Mouse (Mus musculus) cerebellum, adult 11 months (tissue): ENCODE measurements around the gene Ppp1r9a.

Experiments
- DNase-seq: peaks from one replicate; pipeline ENCODE4 v3.0.0; 2022

The Ppp1r9a gene

DNA sequence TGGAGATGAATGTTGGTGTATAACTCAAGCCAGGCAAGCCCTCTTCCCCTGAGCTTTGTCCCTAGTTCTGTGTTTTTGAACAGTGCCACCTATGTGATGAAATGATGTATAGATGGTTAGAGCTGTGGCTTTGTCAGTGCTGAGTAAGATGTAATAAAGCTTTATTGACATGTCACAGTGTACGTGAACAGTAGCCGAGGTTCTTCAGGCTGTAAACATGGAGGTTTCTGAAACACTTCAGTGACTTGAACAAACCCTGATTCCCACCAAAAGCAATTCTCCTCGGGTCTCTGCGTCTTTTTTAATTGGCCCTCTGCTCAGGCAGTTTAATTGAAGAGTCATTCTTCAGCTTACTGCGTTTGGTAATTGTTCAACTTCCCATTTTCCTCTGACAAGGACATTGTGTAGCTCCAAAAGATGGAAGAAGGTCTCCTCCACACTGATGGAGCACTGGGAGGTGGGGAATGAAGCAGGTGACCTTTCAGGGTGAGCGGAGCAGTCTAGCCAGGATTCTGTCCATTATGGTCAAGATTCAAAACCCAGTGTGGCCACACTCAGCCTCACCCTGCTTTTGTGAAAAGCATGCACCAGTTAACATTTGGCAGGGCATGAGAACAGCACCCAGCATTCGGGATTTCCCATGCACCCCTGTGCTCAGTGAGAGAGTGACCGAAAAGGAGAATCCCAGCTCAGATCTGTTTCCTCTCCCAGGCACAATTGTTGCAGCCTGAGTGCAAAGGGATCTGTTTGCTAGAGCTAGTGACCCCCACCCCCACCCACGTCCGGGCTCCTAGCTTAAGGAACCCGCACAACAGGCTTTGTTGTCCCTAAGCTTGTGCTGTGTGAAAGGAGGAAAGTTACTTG, 108.1 kb downstream of the Ppp1r9a start:
- no peak for DNase-seq

DNA sequence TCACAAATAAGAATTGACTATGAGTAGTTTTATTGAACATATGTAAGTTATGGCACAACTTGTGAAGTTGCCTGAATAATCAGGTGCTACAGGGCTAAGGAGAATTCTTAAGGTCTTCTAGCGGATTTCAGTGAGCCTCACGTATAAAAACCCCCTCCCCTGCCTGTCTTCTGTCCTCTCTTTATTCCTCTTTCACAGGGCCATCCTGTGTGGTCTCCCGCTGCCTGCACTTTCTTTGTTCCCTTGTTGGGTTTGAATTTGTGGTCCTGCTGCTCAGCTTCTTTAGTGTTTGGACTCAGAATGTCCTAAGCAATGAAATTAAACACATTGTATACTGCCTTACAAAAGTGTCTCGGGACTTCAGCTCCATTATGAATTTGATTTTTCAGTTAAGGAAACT, 110.1 kb downstream of the Ppp1r9a start:
- no peak for DNase-seq

DNA sequence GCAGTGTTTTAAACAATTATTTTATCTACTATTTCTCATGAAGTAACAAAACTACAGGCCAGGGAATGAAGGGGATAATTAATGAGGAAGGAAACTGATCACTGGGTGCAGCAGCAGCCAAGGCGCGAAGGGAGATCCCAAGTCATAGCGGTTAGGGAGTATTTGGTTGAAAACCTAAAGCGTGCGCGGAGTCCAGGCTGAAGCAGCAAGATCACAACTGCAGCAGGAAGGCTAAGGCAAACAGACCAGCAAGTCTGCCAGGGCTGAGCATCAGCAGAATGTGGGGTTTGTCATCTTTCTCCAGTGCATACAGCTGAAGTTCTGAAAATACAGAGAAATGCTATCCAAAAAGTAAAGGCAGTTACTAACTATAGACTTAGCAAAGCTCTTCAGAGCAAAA, 111.8 kb downstream of the Ppp1r9a start:
- no peak for DNase-seq

DNA sequence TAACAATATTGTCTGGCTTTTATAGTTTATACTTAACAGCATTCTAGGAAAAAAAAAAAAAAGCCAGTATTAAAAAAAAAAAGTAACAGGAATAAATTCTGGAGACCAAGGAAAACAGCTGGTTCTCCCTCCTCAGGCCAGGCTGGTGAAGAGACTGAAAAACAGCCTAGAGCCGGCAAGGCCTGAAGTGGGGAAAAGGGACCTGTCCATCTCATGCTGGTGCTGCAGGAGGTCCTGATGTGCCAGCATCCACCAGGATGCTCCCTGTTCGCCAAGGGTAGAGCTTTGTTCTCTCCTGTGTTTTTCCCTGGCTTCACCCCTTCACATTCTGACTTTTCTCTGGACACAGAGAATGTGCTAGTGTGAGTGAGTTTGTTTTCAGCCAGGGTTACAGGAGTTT, 112.5 kb downstream of the Ppp1r9a start:
- DNase-seq: no peak

DNA sequence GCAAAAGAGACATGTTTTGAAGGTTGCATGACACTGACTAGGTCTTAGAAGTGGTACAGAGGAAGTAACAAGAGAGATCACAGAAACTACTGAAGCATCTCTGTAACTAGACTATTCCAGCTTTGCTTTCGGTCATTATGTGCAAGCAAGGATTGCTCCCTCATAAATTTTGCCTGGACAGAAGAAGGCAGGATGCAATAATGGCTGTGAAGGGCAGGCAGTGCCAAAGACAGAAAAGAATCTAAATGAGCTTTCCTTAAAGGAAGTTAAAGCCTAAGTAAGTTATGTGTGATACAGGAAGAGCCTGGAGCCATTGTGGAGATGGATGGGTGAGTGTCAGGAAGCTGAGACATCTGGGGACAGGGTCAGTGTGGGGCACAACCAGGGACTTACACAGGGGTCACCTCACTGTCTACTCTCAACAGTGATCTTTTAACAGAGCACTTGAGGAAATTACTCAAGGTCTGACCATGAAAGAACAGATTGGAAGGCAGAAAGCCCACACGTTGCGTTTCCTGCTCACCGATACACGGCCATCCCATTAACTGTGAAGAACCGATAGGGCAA, 115.3 kb downstream of the Ppp1r9a start:
- no peak for DNase-seq

DNA sequence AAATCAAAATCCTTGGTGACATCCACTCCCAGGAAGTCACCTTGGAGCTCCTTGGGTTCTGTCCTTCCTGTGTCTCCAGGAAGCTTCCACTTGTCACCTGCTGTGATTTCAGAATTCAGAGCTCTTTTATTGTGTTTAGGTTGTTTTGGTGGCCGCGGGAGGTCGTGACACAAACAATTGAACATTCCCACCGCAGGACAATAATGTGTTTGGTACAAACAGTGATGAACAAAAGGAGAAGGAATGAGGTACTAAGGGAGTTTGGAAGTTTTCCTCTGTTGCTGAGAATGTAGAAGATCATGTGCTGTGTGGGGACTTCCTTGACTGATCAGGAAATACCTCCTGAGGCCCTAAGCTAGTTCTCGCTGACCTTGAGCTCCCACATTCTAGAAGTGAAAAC, 116.5 kb downstream of the Ppp1r9a start:
- DNase-seq: no peak

DNA sequence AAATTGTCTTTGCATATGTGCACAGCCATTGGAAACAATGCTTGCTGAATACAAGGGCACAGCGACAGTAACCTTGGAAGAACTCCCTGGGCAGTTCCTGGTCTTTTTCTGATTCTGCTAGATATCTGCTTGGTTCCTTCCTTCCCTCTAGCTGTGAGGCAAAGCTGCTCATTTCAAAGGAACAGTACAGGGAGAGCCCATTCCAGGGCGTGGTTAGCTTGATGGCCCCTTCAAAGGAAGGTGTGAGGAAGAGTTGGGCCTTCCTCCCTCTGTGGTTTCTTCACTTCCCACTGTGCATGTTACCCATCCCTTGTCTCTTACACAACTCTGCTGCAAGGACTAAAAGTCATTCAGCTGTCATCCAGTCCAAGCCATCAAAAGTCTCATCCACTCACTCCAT, 117.3 kb downstream of the Ppp1r9a start:
- DNase-seq: no peak

DNA sequence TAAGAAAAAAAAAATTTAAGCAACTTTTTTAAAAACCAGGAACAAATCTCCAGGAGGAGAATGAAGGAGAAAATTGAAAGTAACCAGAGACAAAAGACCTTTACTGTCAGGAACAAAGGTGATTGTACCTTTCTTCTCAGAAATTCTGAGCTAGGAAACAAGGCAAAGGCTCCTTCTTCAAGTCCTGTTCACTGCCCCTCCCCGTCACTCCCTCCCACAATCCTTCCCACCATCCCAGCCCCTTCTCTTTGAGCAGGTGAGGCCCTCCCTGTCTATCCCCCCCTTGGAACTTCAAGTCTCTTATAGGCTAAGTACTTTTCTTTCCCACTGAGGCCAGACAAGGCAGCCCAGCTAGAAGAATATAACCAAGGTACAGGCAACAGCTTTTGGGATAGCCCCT, 117.8 kb downstream of the Ppp1r9a start:
- DNase-seq: no peak

DNA sequence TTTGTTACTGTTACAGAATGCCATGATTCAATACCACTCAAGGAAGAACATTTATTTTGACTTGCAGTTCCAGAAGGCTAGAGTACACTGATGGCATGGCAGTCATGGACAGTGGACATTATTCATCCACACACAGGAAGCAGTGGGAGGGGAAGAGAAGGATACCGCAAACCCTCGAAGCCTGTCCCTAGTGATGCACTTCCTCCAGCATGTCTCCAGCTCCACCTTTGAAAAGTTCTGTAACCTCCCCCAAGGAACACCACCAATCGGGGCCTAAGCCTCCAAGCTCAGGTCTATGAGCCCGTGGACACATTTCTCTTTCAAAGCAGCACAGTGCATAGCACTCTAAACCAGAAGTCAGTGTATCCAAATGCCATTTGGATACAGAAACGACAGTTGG, 120.0 kb downstream of the Ppp1r9a start:
- no peak for DNase-seq

DNA sequence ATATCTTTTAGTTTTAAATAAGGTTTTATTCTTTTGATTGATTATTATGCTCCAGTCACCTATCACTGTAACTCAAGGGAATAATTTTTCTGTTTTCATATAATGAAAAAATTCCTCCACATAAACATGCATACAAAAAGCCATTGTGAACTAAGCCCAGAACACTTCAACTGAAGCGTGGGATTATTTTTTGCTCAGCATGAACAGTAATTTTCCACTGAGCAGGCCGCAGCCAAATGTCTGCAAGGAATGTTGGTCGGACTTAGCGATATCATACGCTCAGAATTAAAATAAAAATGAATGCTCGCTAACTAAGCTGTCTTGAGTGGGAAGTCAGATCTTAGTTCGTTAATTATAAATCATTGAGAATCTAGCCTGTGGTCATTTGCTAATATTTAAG, 122.2 kb downstream of the Ppp1r9a start:
- DNase-seq: no peak

DNA sequence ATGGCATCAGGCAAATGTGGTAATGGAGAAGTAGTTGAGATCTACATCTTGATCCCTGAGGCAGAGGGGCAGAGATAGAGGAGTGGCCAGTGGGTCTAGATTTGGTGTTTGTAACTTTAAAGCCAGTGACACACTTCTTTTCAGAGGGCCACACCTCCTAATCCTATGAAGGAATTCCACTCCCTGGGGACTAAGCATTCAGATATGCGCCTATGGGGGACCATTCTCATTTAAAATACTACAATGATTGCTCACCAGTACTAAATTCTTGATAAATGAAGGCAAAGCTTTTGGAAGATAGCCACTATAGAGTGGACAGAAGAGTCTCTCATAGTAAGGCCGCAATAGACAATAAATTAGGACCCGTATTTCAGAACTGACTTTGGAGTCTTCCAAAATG, 124.1 kb downstream of the Ppp1r9a start:
- no peak for DNase-seq

DNA sequence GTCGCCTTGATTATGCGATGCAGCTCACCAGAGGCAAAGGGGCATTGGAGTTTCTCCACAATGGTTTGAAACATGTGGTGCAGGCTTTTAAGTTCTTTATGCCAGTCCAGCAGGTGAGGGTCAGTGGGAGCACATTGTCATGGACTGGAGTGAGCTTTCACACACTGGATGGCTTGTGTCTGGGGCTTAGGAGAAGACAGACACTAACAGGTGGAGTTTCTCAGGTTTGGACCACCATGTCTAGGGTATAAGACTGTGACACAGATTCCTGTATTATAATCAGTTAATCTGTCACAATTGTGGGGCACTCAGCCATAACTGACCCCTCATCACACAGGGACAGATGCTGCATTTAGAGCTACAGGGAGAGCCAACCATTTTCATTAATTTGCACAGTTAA, 124.5 kb downstream of the Ppp1r9a start:
- DNase-seq: no peak

DNA sequence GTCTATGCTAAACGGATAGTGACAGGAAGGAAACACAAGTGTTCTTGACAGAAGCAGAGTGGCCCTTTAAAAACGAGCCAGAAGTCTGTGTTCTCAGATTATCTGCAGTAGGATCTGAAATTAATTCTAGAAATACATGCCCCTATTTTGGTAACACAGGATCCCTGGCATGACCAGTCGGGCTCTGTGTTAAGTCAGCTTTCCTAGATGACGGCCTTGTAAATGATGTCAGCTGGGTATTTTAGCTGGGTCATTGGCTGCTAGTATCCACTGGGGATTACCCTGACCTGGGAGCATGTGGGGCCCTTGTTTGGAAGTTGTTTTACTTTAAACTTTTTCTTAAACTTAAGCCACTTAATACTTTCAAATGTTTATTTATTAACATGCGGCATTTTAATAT, 125.1 kb downstream of the Ppp1r9a start:
- no peak for DNase-seq

DNA sequence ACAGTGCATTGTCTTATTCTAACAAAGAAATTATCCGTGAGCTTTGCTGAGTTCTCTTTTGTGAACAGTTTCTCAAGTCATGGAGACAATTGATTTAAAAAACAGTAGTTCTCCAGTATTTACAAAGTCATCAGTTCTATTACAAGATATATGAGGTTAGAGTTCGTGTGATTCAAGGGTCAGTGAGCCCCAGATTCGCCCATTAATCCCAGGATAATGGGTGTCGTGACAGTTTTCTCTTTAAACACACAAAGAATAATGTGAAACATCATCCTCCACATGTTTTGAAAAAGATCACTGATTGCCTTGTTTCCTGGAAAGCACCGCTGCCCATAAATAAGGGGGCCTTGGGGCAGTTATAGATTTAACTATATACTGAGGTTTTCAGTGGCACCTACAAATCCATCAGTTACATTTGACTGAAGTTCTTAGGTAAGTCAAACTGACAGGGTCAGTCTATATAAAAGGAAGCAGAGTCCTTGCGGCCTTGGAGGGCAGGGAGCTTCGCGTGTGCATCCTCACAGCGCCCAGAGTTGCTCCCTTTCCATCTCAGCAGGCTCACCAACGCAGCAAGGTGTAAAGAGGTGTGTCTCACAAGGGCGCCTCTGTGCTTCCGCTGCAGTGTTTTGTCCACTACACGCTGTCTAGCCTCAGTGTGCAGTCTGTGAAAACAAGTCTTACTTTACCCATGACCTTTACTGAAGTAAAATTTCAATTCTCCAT, 126.6 kb downstream of the Ppp1r9a start:
- no peak for DNase-seq

DNA sequence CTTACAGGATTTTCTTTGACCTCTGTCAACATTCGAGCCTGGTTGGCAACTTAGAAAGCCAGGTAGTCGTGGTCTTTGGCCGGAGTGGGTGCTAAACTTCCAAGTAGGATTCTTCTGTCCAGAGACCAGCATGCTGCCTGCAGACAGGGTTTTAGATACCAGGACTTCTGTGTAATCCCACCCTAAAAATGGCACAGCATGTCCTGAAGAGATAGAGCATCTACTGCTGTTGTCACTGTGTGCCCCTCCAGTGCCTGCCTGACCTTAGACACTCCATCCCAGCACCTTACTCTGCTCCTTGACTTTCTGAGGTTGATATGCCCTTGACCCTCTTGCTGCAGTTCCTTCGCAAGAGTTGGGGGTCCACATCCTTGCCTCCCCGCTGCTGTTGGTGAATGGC, 127.2 kb downstream of the Ppp1r9a start:
- DNase-seq: no peak

DNA sequence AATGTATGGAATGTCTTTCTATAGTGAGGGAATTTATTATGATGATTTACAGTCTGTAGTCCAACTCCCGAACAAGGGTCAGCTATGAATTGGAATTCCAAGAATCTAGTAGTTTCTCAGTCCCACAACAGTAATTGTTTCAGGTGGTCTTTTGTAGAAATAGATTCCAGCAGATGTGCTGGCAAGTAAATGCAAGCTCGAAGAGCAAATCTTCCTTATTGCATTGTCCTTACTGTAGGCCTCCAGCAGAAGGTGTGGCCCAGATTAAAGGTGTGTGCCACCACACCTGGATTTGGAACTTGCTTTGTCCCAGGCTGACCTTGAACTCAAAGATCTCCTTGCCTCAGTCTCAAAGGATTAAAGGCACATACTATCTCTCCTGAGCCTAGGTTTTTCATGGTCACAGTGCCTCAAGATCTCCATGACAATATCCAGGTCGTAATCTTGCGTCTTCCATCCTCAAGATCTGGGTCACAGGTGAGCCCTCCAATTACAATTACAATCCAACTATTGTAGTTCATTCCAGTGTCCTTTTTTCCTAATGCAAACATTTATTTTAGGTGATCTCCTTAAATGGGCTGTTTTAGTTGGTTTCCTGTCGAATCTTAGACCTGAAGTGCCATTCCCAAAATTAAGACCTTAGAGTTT, 130.4 kb downstream of the Ppp1r9a start:
- DNase-seq: no peak

DNA sequence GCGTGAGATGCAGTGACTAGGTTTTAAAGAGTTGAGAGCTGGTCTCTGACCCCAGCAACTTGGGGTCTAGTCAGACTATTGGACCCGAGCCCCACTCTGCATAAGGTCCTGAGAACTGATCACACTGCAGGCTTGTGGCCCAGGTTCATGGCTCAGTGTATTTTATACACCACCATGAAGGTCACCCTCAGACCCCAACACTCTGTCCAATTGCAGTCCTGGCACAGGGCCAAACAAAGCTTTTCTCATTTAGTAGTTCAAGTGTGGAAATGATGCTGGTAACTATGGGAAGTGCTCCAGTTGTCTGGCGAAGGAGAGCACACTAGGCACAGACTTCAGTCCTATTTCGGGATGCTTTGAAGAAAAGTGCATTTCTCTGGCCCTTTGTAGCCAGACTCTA, 134.5 kb downstream of the Ppp1r9a start:
- DNase-seq: no peak

DNA sequence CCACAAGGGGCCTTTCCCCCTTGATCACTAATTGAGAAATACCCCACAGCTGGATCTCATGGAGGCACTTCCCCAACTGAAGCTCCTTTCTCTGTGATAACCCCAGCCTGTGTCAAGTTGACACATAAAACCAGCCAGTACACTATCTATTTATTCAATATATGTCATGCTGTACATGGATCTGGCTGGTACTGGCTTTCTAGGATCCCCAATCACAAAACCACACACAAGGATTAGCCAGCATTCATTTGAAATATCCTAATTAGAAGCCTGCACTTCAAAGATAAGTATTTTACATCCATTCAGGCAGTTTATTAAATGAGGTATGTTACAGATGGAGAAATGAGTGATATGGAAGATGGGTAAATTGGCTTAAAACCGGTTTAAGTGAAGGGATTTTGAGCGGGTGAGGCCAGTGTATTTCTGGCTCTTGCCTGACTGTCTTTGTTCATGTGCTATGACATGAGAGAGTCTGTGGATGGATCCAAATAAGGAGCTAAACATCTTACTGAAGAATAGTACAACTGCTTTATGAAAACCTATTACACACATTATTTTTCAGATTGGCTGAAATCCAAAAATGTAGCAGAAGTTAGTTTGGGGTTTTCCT, 135.5 kb downstream of the Ppp1r9a start:
- DNase-seq: no peak

DNA sequence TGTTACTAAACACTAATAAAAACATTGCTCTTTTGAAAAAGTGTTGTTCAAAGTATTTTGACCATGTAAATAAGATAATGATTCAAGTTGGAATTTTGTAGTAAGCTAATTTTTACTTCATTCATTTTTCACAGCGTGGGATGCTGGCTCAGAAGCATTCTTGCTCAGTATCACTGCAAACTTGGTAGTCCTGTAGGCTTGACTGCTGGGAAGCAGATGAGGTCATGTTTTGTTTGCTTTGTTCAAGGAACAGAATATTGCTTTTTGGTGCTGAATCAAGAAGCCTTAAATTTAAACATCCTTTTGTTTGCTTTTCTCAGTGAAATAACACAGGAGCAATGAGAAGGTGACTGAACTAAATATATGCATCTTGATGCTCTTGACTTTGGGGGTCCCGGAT, 136.6 kb downstream of the Ppp1r9a start:
- no peak for DNase-seq

DNA sequence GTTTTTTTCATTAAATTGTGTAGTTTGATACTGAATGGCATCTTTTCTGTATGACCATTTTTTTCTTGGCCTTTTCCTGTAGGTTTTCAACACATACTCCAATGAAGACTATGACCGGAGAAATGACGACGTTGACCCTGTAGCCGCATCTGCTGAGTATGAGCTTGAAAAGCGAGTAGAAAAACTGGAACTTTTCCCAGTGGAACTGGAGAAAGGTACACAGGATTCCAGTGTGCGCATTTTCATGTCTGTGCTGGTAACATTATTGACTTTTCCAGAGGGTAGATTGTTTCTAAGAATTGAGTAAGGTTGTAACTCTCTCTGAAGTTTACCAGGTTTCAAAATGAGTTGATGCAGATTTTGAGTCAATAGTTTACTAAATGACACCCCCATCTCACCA, 143.1 kb downstream of the Ppp1r9a start:
- DNase-seq: no peak

DNA sequence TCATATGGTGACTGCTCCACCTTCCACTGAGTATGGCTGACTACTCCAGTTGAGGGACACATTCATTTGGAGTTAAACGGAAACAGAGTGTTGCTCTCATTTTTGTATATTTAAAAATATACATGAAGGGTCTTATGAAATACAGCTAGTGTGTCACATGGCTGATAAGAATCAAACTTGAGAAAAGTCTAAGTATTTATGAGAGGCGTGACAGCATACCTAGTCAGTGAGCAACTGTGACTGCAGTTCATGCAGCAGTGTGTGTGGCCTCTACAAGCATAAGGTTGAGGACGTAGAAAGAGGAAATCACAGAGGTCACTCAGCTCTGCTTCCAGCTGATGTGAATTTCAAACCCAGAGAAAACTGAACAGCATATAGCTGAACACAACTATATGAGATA, 145.3 kb downstream of the Ppp1r9a start:
- no peak for DNase-seq

DNA sequence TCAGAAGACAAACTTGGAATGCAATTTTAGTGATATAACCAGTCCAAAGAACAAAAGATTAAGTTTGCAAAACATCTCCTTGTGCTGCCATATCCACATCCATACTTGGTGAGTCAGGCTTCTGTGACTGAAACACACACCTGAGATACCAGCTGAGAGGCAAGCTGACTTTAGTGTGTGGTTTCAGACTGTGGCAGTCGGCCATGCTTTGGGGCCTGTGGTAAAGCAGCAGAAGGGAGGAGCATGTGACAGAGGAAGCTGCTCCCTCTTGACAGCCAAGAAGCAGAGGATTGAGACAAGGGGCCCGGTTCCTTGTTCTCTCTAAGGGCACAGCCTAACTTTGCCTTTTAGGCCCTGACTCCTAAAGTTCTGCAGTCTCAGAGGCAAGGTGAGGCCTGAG, 149.6 kb downstream of the Ppp1r9a start:
- no peak for DNase-seq

DNA sequence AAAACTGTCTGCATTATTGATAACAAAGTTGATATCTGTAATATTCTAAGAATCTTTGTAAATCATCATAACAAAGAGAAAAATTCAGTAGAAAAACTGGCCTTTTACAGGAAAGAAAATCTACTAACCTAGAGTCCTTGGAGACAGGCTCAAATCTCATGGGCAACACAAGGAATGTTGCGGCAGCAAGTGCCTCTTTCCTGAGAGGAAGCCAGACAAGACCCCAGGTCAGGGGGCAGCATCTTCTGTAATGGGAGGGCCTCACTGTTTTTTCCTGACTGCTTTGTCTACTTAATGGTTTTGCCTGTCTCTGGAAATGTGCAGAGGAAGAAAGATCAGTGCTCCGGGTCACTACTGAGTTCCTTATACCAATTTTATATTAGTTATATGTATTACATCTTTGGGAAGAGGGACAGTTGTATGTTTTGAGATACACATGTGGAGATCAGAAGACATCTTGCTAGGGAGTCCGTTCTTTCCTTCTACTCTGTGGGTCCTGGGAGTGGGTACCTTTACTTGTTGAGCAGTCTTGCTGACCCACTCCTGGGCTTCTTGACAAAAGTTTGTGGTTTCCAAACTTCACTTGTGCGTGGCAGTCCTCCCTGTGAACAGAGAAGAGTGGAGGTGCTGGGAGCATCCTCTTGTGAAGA, 151.9 kb downstream of the Ppp1r9a start:
- no peak for DNase-seq
